Mouse (Mus musculus): ENCODE measurements around the gene Sept9.

Gene Sept9

DNA sequence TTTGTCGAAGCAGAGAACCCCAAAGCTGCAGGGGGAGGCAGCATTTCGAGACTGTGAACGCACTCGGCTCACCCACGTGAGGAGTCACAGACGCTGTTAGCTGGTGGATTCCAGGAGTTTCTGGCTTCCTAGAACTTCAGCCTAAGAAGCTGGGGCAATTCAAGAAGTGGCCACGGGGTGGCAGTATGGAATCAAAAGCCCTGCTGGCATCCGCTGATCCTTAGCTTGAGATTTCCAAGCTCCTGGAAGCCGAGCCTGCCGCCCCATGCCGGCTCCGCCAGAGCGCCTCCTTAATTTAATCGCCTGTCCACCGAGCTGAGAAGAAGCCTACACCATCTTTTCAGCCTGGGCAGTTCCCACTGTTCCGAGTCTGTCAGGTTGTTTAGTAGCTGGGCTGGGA lies 185.4 kb downstream of the Sept9 start:
- DNase-seq, result peak; percentile 86

DNA sequence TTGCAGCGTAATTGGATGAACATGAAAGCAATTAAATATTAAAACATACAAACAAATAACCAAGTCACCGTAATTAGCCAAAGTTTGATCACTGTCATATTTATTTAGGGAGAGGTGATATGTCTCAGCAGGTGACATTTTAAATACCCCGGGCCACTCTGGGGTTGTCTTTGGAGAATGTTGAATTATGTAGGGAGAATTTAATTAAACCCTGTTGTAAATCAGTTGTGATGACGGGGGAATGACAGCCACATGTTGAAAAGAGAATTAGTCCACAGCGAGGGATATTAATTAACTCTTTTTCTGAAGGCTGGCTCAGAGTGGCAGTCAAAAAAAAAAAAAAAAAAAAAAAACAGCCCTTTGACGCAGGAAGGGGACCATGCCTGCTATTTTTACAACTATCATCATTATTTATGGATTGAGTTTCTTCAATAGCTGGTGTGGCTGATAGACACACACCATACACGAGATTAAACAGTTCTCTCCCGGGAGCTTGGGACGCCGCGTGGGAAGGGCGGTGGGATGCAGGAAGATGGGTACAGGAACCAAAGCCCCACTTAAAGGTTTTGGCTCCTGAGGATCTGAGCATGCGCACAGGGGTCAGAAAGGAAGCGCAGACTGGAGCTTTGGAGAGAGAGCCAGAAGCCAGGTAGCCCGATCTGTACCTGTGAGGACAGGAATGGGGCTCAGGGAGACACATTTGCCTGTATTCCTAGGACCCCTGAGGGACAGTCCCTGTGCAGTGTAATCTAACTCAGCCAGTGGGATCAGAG lies 186.1 kb downstream of the Sept9 start:
- no peak for DNase-seq

GRCm38 (mm10) chr11:117387241-117387640 lies 187.8 kb downstream of the Sept9 start:
- no peak for DNase-seq

DNA sequence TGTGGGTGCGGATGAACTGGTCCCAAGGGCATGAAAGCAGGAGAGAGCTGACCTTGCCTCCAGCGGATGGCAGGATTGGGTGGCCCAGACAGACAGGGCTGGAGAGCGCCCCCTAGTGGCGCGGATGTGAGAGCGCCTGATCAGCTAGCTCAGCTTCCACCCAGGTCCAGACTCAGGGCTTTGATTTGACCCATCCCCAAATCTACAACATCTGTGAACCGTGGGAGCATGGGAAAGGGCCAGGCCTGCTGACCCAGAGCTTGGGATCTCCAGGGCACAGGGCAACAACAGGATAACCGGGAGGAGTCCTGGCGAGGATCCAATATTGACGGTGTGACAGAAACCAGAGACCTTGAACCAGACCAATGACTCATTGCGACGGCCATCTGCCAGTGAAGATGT lies 190.5 kb downstream of the Sept9 start:
- peak; percentile 76 for DNase-seq

DNA sequence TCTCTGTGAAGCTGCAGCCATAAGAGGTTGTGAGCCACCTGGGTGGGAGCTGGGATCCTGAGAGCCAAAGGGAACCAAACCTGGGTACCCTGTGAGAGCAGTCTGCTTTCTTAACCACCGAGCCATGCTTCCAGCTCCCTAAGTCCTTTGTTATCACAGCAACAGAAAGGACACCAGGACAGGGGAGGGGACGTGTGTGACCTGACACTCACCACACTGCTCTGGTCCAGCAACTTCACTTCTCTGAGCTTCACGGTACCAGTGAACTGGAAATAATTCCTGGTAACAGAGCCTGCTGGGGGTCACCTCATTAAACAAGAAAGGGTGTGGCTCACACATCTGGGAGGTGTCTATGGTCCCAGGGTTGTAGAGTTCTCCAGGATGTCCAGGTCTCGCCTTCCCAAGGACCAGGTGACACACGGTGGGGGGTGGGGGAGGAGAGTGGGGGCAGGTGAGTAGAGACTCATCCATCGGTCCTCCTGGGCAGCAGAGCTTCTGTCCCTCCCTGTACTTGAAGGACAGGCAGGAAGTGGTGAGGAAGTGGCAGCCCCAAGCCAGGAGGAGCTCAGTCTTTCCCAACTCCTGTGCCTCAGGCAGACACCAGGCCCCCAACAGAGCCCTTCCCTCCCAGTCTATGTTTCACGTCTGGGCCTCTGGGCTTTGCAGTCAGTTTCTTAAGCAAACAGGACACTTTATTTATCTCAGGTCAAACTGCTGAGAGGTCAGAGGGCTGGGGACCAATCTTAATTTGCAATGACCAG lies 191.5 kb downstream of the Sept9 start:
- DNase-seq, result no peak

- peak; percentile 78 for DNase-seq
Observed at GRCm38 (mm10) chr11:117392251-117392650, 192.8 kb downstream of the Sept9 start.

DNA sequence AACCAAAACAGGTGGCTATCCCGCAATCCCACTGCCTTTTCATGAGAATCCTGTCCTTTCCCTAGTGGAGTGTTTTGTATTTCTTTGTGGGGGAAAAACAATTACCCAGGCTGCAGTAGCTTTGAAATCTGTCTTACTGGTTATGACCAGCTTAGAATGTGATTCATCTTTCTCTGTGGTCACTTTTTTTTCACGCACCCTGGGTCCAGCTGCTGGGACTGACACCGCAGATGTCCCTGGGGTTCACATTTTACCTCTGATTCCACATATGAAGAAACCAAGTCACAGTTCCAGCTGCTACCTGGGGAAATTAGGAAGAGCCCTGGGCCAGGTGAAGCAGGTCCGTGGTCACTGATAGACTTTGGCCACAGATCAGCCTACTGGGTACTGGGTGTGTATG lies 194.3 kb downstream of the Sept9 start:
- no peak for DNase-seq

DNA sequence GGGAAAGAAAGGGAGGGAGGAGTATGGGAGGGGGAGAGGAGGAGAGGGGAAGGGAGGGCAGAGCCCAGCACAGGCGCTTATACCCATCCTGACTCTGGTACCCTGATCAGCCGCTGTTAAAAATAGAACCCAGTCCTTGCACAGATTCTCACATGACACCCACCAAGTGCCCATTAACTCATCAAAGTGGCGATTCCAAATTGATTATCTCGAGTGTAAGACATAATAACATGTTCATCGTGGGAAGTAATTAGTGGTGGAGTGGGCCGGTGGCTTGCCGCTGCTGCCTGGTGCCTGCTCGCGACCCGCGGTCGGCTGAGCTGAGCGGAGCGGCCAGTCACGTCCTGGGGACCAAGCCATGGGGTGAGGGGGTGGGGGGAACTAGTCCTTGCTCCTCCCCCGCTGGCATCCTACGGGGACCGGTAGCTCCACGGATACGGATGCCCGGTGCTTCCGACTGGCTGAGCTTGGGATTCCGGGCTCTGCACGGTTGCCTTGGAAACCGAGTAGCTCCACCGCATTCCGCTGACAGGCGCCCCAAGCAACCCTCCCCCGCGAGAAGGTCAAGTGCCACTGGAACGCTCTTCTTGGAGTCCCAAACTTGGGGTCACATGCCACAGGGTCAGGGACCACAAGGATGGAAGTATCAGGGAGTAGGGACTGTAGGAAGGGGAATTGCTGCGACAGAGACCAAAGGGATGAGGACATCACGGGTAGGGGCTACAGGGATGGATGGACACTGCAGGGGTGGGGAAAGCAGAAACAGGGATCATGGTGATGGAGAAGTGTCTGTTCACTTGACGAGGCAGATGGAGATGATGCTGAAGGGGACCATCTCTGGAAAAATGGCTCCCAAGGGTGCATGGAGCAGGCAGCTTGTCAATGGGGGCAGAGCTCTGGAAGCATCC lies 195.0 kb downstream of the Sept9 start:
- no peak for DNase-seq

- no peak for DNase-seq
Observed at GRCm38 (mm10) chr11:117395228-117395627, 195.8 kb downstream of the Sept9 start.

- DNase-seq, result no peak
Observed at GRCm38 (mm10) chr11:117396929-117397328, 197.5 kb downstream of the Sept9 start.

- DNase-seq, result peak; percentile 33
Observed at GRCm38 (mm10) chr11:117397755-117398154, 198.3 kb downstream of the Sept9 start.

DNA sequence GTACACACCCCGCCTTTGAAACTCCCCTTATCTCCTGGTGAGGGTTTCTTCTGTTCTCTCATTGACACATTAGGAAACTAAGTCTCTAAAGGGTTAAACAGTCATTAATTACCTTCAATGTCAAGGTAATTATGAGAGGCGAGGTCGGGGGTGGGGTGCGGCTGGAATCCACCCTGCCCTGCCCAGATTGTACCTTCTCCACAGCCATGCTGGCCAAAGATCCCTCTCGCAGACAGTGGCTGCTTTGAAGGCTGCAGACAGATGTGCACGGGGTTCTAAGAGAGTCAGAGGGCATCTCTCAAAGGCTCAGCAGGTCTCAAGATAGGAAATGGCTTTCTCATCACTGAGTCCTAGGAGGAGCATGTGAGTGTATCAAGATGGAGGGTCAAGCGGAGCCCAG lies 198.7 kb downstream of the Sept9 start:
- DNase-seq, result no peak

DNA sequence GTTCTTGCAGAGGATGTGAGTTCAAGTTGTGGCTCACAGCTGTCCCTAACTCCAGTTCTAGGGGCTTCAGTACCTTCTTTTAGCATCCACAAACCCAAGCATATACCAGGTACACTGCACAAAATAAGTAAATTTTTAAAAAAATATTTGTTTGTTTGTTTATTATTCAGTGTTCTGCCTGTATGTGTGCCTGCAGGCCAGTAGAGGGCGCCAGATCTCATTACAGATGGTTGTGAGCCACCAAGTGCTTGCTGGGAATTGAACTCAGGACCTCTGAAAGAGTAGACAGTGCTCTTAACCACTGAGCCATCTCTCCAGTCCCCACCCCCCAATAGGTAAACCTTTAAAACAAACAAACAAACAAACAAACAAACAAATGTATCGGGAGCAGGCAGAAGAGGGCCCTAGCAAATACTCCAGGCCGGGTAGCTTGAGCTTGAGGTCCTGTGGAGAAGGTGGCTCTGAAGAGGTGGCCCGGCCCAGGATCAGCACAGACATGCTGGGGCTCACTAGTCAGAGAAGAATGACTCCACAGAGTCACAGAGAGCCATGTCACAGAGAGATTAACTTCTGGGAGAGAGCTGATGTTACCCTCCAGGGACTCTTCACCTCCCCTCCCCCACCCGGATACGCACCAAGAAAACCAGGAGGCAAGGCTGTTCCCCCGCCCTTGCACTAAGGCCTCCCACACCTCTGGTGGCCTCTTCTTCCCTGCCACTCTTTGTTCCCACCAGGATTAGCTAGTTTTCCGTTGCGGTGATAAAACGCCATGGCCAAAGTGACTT lies 202.3 kb downstream of the Sept9 start:
- no peak for DNase-seq

DNA sequence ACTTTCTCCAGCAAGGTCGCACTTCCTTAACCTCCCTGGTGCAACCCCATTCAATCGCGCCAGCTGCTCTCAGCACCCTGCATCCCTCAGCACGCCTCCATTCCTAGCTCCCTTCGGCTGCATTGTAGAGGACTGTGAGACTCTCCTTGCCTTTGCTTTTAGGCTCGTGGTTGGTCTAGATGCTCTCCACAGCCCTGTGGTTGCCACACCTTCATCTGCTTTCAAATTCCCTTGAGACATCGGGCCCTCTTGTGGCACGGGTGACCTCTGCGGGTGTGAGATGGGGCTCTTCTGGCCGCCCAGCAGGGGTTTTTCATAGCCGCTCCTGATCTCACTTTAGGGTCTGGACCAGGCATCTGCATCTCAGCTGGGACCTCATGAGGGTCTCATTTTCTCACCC lies 203.1 kb downstream of the Sept9 start:
- DNase-seq, result no peak

GRCm38 (mm10) chr11:117403073-117403472 lies 203.6 kb downstream of the Sept9 start:
- no peak for DNase-seq

- DNase-seq, result no peak
Observed at GRCm38 (mm10) chr11:117403781-117404180, 204.3 kb downstream of the Sept9 start.

- DNase-seq, result no peak
Observed at GRCm38 (mm10) chr11:117406711-117407110, 207.2 kb downstream of the Sept9 start.

DNA sequence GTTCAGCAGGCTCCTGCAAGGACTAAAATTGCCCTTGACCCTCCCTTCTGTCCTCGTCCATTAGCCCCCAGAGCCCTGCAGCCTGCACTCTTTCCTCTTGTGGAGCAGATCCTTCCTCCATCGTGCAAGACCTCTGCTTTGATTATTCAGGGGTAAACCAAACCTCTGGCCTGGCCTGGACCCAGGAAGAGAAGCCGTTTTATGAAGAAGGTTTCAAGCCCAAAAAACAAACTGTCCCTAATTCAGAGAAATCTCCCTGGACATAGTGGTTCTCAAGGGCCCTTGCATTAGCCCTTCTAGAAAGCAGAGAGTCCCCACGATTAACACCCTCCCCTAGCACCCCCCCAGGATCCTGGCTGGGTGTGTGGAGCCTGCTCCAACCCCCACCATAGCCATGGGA lies 207.7 kb downstream of the Sept9 start:
- no peak for DNase-seq

DNA sequence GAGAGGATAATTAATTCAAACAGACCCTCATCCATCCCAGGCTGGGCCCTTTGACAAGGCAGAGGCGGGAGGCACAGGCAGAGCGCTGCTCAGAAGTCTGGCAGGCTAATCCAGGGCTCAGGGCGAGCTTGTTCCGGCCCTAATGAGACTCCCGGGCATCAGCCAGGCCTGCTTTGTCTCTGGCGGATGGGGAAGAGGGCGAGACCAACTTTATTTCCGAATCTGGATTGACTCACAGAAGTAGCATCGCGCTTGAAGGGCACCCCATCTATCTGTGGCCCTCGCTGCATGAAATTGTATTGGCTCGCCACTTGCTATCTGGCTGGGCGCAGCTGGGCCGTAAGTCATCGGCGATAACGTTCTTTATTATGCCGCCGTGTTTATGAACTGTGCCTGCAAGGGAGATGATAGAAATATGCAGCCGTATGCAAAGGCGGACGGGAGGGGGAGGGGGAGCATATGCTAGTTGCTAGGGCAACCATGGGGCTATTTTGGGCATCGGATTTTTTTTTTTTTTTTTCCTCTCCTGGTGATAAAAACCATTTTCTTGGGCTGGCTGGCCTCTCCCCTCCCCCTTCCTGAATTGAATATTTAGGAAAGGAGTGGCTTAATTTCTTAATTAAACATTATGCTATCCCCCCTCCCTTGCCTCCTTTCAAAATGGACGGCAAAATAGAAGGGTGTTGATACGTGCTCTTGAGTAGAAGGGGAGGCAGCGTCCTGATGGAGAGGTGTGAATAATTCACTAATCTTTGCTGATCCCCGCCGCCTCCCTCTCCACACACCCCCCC lies 208.4 kb downstream of the Sept9 start:
- no peak for DNase-seq

- DNase-seq, result no peak
Observed at GRCm38 (mm10) chr11:117408442-117409031, 209.1 kb downstream of the Sept9 start.

- no peak for DNase-seq
Observed at GRCm38 (mm10) chr11:117409331-117409730, 209.9 kb downstream of the Sept9 start.
